Mouse (Mus musculus) midbrain, postnatal 0 days (tissue): Measurements from ENCODE around the gene Cnpy1. TPM values are rescaled to one million over a fixed set of nuclear protein-coding genes. Genes with fewer than 3 reads are reported as not detected.

Source experiments
- ATAC-seq: fragments of 200-750 bp; cut with Nextera tagmentation; 2 replicates; pipeline ENCODE4 v1.8.0; 2017; ENCODE audit warnings: moderate number of reproducible peaks, mild to moderate bottlenecking, moderate TSS enrichment, moderate library complexity; ENCODE audit not compliant: low FRiP score
- DNase-seq: peaks from one replicate; pipeline ENCODE4 v3.0.0-alpha.2; 2015; ENCODE audit warnings: low spot score
- H3K27ac ChIP-seq: fragments of 300-500 bp; sonication (generic); 2 replicates; pipeline ENCODE4 v1.5.1; 2014; ENCODE audit warnings: low read depth, mild to moderate bottlenecking, low read length, mixed read lengths
- H3K27me3 ChIP-seq: fragments of 300-500 bp; sonication (generic); 2 replicates; pipeline ENCODE4 v1.6.1; 2014; ENCODE audit warnings: low read length, control low read depth, mixed read lengths; ENCODE audit not compliant: insufficient read depth
- H3K36me3 ChIP-seq: fragments of 300-500 bp; sonication (generic); 2 replicates; pipeline ENCODE4 v1.6.1; 2014; ENCODE audit warnings: low read length, control low read depth, mixed read lengths; ENCODE audit not compliant: insufficient read depth
- H3K4me1 ChIP-seq: fragments of 300-500 bp; sonication (generic); 2 replicates; pipeline ENCODE4 v1.6.1; 2014; ENCODE audit warnings: mild to moderate bottlenecking, control low read depth, antibody characterized with exemption, low read length, mixed read lengths; ENCODE audit not compliant: insufficient read depth
- H3K4me2 ChIP-seq: fragments of 300-500 bp; sonication (generic); 2 replicates; pipeline ENCODE4 v1.6.1; 2014; ENCODE audit warnings: low read depth, mild to moderate bottlenecking, low read length, mixed read lengths; ENCODE audit not compliant: poor library complexity, severe bottlenecking
- H3K4me3 ChIP-seq: fragments of 300-500 bp; sonication (generic); 2 replicates; pipeline ENCODE4 v1.5.1; 2014; ENCODE audit warnings: low read depth, mild to moderate bottlenecking, low read length, moderate library complexity
- H3K9ac ChIP-seq: fragments of 300-500 bp; sonication (generic); replicated peaks from 2 replicates; pipeline ENCODE4 v1.6.1; 2014; ENCODE audit warnings: mild to moderate bottlenecking, low read length, moderate library complexity, mixed read lengths; ENCODE audit not compliant: poor library complexity, severe bottlenecking
- H3K9me3 ChIP-seq: fragments of 300-500 bp; sonication (generic); 2 replicates; pipeline ENCODE4 v1.6.1; 2016; ENCODE audit warnings: low read length, control low read depth
- CTCF ChIP-seq: IDR thresholded peaks from 2 replicates; pipeline ENCODE4 v1.5.1; 2016; ENCODE audit warnings: antibody characterized with exemption, mild to moderate bottlenecking
- WGBS: fragments of 180-500 bp; shearing (Covaris S2); extraction: QIAGEN DNeasy Blood & Tissue Kit; methylation state at CpG from one replicate; pipeline ENCODE4 v1.1.7; 2014; 5-methylcytosine and 5-hydroxymethylcytosine counted together
- polyA plus RNA-seq: library from polyadenylated mRNA; unstranded; fragments of >200 nt; fragmentation: Nextera tagmentation; extraction: Ambion mirVana; gene quantifications from 2 replicates; pipeline ENCODE4 v1.2.1, GENCODE M21; 2015
- total RNA-seq: library from RNA; depleted of rRNA; stranded (reverse); fragments of >200 nt; gene quantifications from 2 replicates; pipeline ENCODE4 v1.2.3, GENCODE M21; 2014

Gene Cnpy1
- total and polyA plus RNA-seq, 2 experiments from 2014 or later = 14.6 to 47.0 TPM

- TF ChIP-seq CTCF = no peak
- no peak for ATAC-seq
- no peaks in the 10 kb centered on the region for H3K36me3 ChIP-seq
- WGBS = 9% methylated on average over 20 of the region's 20 CpGs
- peak overlapping the region; percentile 29 for H3K9ac ChIP-seq
- H3K27ac ChIP-seq = peak overlapping the region; percentile 55; the same call in 1 of the 2 replicates
- H3K27me3 ChIP-seq = 0 out of 2 replicates have a peak, but pooled peaks cover 3% of the 10 kb centered on the region
- no peaks in the 10 kb centered on the region for H3K9me3 ChIP-seq
- H3K4me3 ChIP-seq = peak overlapping the region; percentile 55
- peak overlapping the region; percentile 81 for H3K4me2 ChIP-seq
- H3K4me1 ChIP-seq = no peaks in the 10 kb centered on the region; the same call in 1 of the 2 replicates
- DNase-seq = no peak
These were observed 36.7 kb downstream of the Cnpy1 start for GRCm38 (mm10) chr5:28208726-28209520.

- H3K9me3 ChIP-seq = no peaks in the 10 kb centered on the region
- no peaks in the 10 kb centered on the region for H3K36me3 ChIP-seq
- H3K4me2 ChIP-seq = 0 out of 2 replicates have a peak overlapping the region, but pooled peaks have one; percentile 12
- no peak overlapping the region for H3K27ac ChIP-seq
- no peak overlapping the region for H3K9ac ChIP-seq
- DNase-seq (no peak), ATAC-seq (no peak)
- H3K4me1 ChIP-seq = no peaks in the 10 kb centered on the region; the same call in 1 of the 2 replicates
- no peak overlapping the region for H3K4me3 ChIP-seq
- TF ChIP-seq CTCF = no peak
- 0 out of 2 replicates have a peak, but pooled peaks cover 3% of the 10 kb centered on the region for H3K27me3 ChIP-seq
- 51% methylated on average over 4 of the region's 4 CpGs for WGBS
These were observed 38.6 kb downstream of the Cnpy1 start for GRCm38 (mm10) chr5:28207043-28207442.

- Histone ChIP-seq H3K27me3 (0 out of 2 replicates have a peak, but pooled peaks cover 3% of the 10 kb centered on the region), H3K27ac (no peak overlapping the region), H3K9ac (no peak overlapping the region), H3K4me1 (no peaks in the 10 kb centered on the region; the same call in 1 of the 2 replicates), H3K4me3 (no peak overlapping the region), H3K36me3 (no peaks in the 10 kb centered on the region), H3K9me3 (no peaks in the 10 kb centered on the region), H3K4me2 (no peak overlapping the region)
- WGBS = 55% methylated on average over 4 of the region's 4 CpGs
- no peak for TF ChIP-seq CTCF
- DNase-seq = no peak
- no peak for ATAC-seq
These were observed 39.2 kb downstream of the Cnpy1 start for GRCm38 (mm10) chr5:28206448-28206847.

- no peak overlapping the region for H3K9ac ChIP-seq
- no peak overlapping the region for H3K4me3 ChIP-seq
- no peaks in the 10 kb centered on the region; the same call in 1 of the 2 replicates for H3K4me1 ChIP-seq
- no peak for TF ChIP-seq CTCF
- 0 out of 2 replicates have a peak, but pooled peaks cover 2% of the 10 kb centered on the region for H3K27me3 ChIP-seq
- H3K27ac ChIP-seq = no peak overlapping the region
- DNase-seq = no peak
- no peaks in the 10 kb centered on the region for H3K36me3 ChIP-seq
- H3K4me2 ChIP-seq = no peak overlapping the region
- 66% methylated on average over 2 of the region's 2 CpGs for WGBS
- no peaks in the 10 kb centered on the region for H3K9me3 ChIP-seq
- no peak for ATAC-seq
These were observed 40.9 kb downstream of the Cnpy1 start for GRCm38 (mm10) chr5:28204678-28205077.

GRCm38 (mm10) chr5:28203086-28203485, 42.5 kb downstream of the Cnpy1 start:
- Histone ChIP-seq H3K9ac (no peak overlapping the region), H3K4me3 (no peak overlapping the region), H3K9me3 (no peaks in the 10 kb centered on the region), H3K4me1 (no peaks in the 10 kb centered on the region), H3K27ac (no peak overlapping the region), H3K27me3 (no peaks in the 10 kb centered on the region), H3K4me2 (no peak overlapping the region), H3K36me3 (no peaks in the 10 kb centered on the region)
- ATAC-seq (no peak), DNase-seq (no peak)
- TF ChIP-seq CTCF = no peak
- WGBS = 73% methylated on average over 6 of the region's 6 CpGs
